Mouse (Mus musculus): ENCODE measurements around the gene Slc39a11.

The Slc39a11 gene

GRCm38 (mm10) chr11:113541073-113541472 lies 108.8 kb downstream of the Slc39a11 start:
- DNase-seq (ENCODE audit: low spot score in 2 of 2), result no peak

GRCm38 (mm10) chr11:113539502-113540209 lies 110.2 kb downstream of the Slc39a11 start:
- DNase-seq (ENCODE audit: low spot score in 2 of 2), result no peak

GRCm38 (mm10) chr11:113539079-113539478 lies 110.8 kb downstream of the Slc39a11 start:
- no peak for DNase-seq (ENCODE audit: low spot score in 2 of 2)

- no peak for DNase-seq (ENCODE audit: low spot score in 2 of 2)
These were observed 111.4 kb downstream of the Slc39a11 start for GRCm38 (mm10) chr11:113538406-113538917.

GRCm38 (mm10) chr11:113537715-113538114 lies 112.2 kb downstream of the Slc39a11 start:
- DNase-seq (ENCODE audit: low spot score in 2 of 2), result no peak

- DNase-seq (ENCODE audit: low spot score in 2 of 2), result no peak
These were observed 112.7 kb downstream of the Slc39a11 start for GRCm38 (mm10) chr11:113537199-113537586.

GRCm38 (mm10) chr11:113536308-113537198 lies 113.3 kb downstream of the Slc39a11 start:
- DNase-seq (ENCODE audit: low spot score in 2 of 2), result no peak

GRCm38 (mm10) chr11:113534341-113534740 lies 115.5 kb downstream of the Slc39a11 start:
- DNase-seq (ENCODE audit: low spot score in 2 of 2), result no peak

- no peak for DNase-seq (ENCODE audit: low spot score in 2 of 2)
These were observed 115.9 kb downstream of the Slc39a11 start for GRCm38 (mm10) chr11:113533931-113534330.

GRCm38 (mm10) chr11:113528391-113528790 lies 121.5 kb downstream of the Slc39a11 start:
- DNase-seq (ENCODE audit: low spot score in 2 of 2), result no peak

GRCm38 (mm10) chr11:113525731-113526130 lies 124.1 kb downstream of the Slc39a11 start:
- DNase-seq (ENCODE audit: low spot score in 2 of 2), result no peak

- no peak for DNase-seq (ENCODE audit: low spot score in 2 of 2)
These were observed 127.2 kb downstream of the Slc39a11 start for GRCm38 (mm10) chr11:113522726-113523125.

GRCm38 (mm10) chr11:113521469-113522190 lies 128.2 kb downstream of the Slc39a11 start:
- no peak for DNase-seq (ENCODE audit: low spot score in 2 of 2)

GRCm38 (mm10) chr11:113520851-113521461 lies 128.9 kb downstream of the Slc39a11 start:
- no peak for DNase-seq (ENCODE audit: low spot score in 2 of 2)

GRCm38 (mm10) chr11:113520373-113520772 lies 129.5 kb downstream of the Slc39a11 start:
- no peak for DNase-seq (ENCODE audit: low spot score in 2 of 2)

GRCm38 (mm10) chr11:113519973-113520372 lies 129.9 kb downstream of the Slc39a11 start:
- no peak for DNase-seq (ENCODE audit: low spot score in 2 of 2)

GRCm38 (mm10) chr11:113518176-113518575 lies 131.7 kb downstream of the Slc39a11 start:
- DNase-seq (ENCODE audit: low spot score in 2 of 2), result no peak

GRCm38 (mm10) chr11:113516156-113516555 lies 133.7 kb downstream of the Slc39a11 start:
- DNase-seq (ENCODE audit: low spot score in 2 of 2), result no peak

- DNase-seq (ENCODE audit: low spot score in 2 of 2), result no peak
These were observed 136.9 kb downstream of the Slc39a11 start for GRCm38 (mm10) chr11:113512976-113513375.

- DNase-seq (ENCODE audit: low spot score in 2 of 2), result no peak
These were observed 137.7 kb downstream of the Slc39a11 start for GRCm38 (mm10) chr11:113512150-113512549.

- no peak for DNase-seq (ENCODE audit: low spot score in 2 of 2)
These were observed 138.8 kb downstream of the Slc39a11 start for GRCm38 (mm10) chr11:113510969-113511625.
